Mouse (Mus musculus): ENCODE measurements around the gene Slc25a23. TPM values are rescaled to one million over a fixed set of nuclear protein-coding genes. Genes with fewer than 3 reads are reported as not detected.

The Slc25a23 gene
- polyA plus RNA-seq, 1 experiment from 2014 or later = 12.9 TPM

GRCm38 (mm10) chr17:57099629-57100325, 40.1 kb upstream of the Slc25a23 start:
- Histone ChIP-seq H3K27me3 (ENCODE audit: control insufficient read depth, insufficient read depth, low read length) (no peaks in the 10 kb centered on the region), H3K27ac (ENCODE audit: low read depth, low read length) (no peak overlapping the region), H3K36me3 (ENCODE audit: control insufficient read depth, insufficient read depth, low read length) (no peaks in the 10 kb centered on the region), H3K4me1 (ENCODE audit: control insufficient read depth, insufficient read depth, low read length) (no peaks in the 10 kb centered on the region), H3K4me2 (replicated peaks; ENCODE audit: low read depth, low read length) (no peak overlapping the region), H3K9ac (ENCODE audit: low read depth, low read length) (no peak overlapping the region), H3K9me3 (ENCODE audit: control insufficient read depth, low read length) (no peaks in the 10 kb centered on the region), H3K4me3 (ENCODE audit: low read length) (no peak overlapping the region)
- no peak for ATAC-seq (ENCODE audit: low FRiP score, low TSS enrichment)
- 8% methylated on average over 10 of the region's 10 CpGs for WGBS

- Histone ChIP-seq H3K4me2 (replicated peaks; ENCODE audit: low read depth, low read length) (no peak overlapping the region), H3K9me3 (ENCODE audit: control insufficient read depth, low read length) (no peaks in the 10 kb centered on the region)
- 84% methylated on average over 5 of the region's 5 CpGs for WGBS
Measured at GRCm38 (mm10) chr17:57098321-57098720, 38.7 kb upstream of the Slc25a23 start.

GRCm38 (mm10) chr17:57096623-57096920, 36.9 kb upstream of the Slc25a23 start:
- Histone ChIP-seq H3K27me3 (ENCODE audit: control insufficient read depth, insufficient read depth, low read length) (no peaks in the 10 kb centered on the region), H3K9me3 (ENCODE audit: control insufficient read depth, low read length) (no peaks in the 10 kb centered on the region), H3K9ac (ENCODE audit: low read depth, low read length) (no peak overlapping the region), H3K4me3 (ENCODE audit: low read length) (peak overlapping the region; percentile 14), H3K36me3 (ENCODE audit: control insufficient read depth, insufficient read depth, low read length) (no peaks in the 10 kb centered on the region), H3K27ac (ENCODE audit: low read depth, low read length) (no peak overlapping the region), H3K4me2 (replicated peaks; ENCODE audit: low read depth, low read length) (peak overlapping the region; percentile 36), H3K4me1 (ENCODE audit: control insufficient read depth, insufficient read depth, low read length) (no peaks in the 10 kb centered on the region)
- peak; percentile 83 for ATAC-seq (ENCODE audit: low FRiP score, low TSS enrichment)
- WGBS = 1% methylated on average over 11 of the region's 11 CpGs

More at GRCm38 (mm10) chr17:57098321-57098720, 38.7 kb upstream of the Slc25a23 start:
- no peak overlapping the region for H3K9ac ChIP-seq (ENCODE audit: low read depth, low read length)
- H3K4me3 ChIP-seq (ENCODE audit: low read length) = no peak overlapping the region
- H3K4me1 ChIP-seq (ENCODE audit: control insufficient read depth, insufficient read depth, low read length) = no peaks in the 10 kb centered on the region
- H3K27me3 ChIP-seq (ENCODE audit: control insufficient read depth, insufficient read depth, low read length) = no peaks in the 10 kb centered on the region
- no peak for ATAC-seq (ENCODE audit: low FRiP score, low TSS enrichment)
- no peaks in the 10 kb centered on the region for H3K36me3 ChIP-seq (ENCODE audit: control insufficient read depth, insufficient read depth, low read length)
- no peak overlapping the region for H3K27ac ChIP-seq (ENCODE audit: low read depth, low read length)

GRCm38 (mm10) chr17:57095855-57096622, 36.4 kb upstream of the Slc25a23 start:
- H3K27me3 ChIP-seq (ENCODE audit: control insufficient read depth, insufficient read depth, low read length) = no peaks in the 10 kb centered on the region
- 3% methylated on average over 18 of the region's 19 CpGs for WGBS
- peak; percentile 89 for ATAC-seq (ENCODE audit: low FRiP score, low TSS enrichment)
- H3K27ac ChIP-seq (ENCODE audit: low read depth, low read length) = no peak overlapping the region
- H3K9ac ChIP-seq (ENCODE audit: low read depth, low read length) = no peak overlapping the region; the same call in 1 of the 2 replicates
- H3K4me1 ChIP-seq (ENCODE audit: control insufficient read depth, insufficient read depth, low read length) = no peaks in the 10 kb centered on the region
- H3K9me3 ChIP-seq (ENCODE audit: control insufficient read depth, low read length) = no peaks in the 10 kb centered on the region
- peak overlapping the region; percentile 14 for H3K4me3 ChIP-seq (ENCODE audit: low read length)
- H3K36me3 ChIP-seq (ENCODE audit: control insufficient read depth, insufficient read depth, low read length) = no peaks in the 10 kb centered on the region
- H3K4me2 ChIP-seq (replicated peaks; ENCODE audit: low read depth, low read length) = peak overlapping the region; percentile 36

- H3K4me2 ChIP-seq (replicated peaks; ENCODE audit: low read depth, low read length) = no peak overlapping the region
- no peak overlapping the region for H3K4me3 ChIP-seq (ENCODE audit: low read length)
- no peak for ATAC-seq (ENCODE audit: low FRiP score, low TSS enrichment)
- H3K36me3 ChIP-seq (ENCODE audit: control insufficient read depth, insufficient read depth, low read length) = no peaks in the 10 kb centered on the region
- no peaks in the 10 kb centered on the region for H3K9me3 ChIP-seq (ENCODE audit: control insufficient read depth, low read length)
- no peak overlapping the region for H3K27ac ChIP-seq (ENCODE audit: low read depth, low read length)
- no peaks in the 10 kb centered on the region for H3K27me3 ChIP-seq (ENCODE audit: control insufficient read depth, insufficient read depth, low read length)
- H3K4me1 ChIP-seq (ENCODE audit: control insufficient read depth, insufficient read depth, low read length) = no peaks in the 10 kb centered on the region
- no peak overlapping the region for H3K9ac ChIP-seq (ENCODE audit: low read depth, low read length)
- WGBS = 96% methylated on average over 3 of the region's 3 CpGs
Measured at GRCm38 (mm10) chr17:57094222-57094621, 34.6 kb upstream of the Slc25a23 start.

DNA sequence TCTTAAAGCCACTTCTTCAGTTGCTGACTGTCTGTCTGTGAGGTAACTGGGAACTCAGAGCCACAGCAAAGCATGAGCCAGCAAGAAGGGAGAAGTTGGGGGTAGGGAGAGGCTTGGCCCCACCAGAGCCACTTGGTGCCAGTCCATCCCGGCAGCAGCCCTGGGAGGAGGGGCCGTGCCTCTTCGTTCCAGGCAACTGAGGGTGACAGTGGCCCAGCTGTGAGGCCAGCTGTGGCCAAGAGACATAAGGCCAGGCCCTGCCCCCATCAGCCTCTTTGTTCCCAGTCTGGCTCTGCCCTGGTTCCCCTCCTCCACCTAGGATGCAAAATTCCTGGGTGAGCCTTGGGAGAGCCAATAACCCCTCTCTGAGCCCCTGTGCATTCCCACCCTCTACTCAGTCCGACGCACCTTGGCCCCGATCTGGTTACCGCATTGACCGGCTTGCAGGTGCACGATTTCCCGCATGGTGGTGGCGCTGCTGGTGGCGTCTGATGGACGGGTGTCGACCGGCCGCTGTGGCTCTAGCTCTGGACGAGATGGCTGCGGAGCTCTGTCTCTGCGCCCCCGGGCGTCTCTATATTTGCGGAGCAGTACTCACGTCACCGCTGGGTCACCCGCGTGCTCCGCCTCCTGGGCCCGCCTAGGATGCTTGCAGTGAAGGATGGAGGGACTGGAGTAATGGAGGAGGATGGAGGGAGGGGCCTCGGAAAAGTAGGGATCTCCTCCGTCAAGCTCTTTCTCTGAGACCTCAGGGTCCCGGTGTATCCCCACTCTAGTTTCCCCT, 27.6 kb upstream of the Slc25a23 start, which contains the start of gene Tubb4a:
Tubb4a (minus strand) TSS at position 734 of the 784 bp plus-strand sequence.
- Histone ChIP-seq H3K27me3 (ENCODE audit: control insufficient read depth, insufficient read depth, low read length) (no peaks in the 10 kb centered on the region; the same call in 1 of the 2 replicates), H3K36me3 (ENCODE audit: control insufficient read depth, insufficient read depth, low read length) (no peaks in the 10 kb centered on the region), H3K4me1 (ENCODE audit: control insufficient read depth, insufficient read depth, low read length) (peaks cover 10% of the 10 kb centered on the region), H3K9ac (ENCODE audit: low read depth, low read length) (peak within 1 kb of the TSS; percentile 55; the same call in 1 of the 2 replicates), H3K4me2 (replicated peaks; ENCODE audit: low read depth, low read length) (peak within 1 kb of the TSS; percentile 68), H3K4me3 (ENCODE audit: low read length) (peak within 1 kb of the TSS; percentile 45), H3K9me3 (ENCODE audit: control insufficient read depth, low read length) (no peaks in the 10 kb centered on the region), H3K27ac (ENCODE audit: low read depth, low read length) (no peak within 1 kb of the TSS)
- under 1% methylated on average over 31 of the region's 31 CpGs for WGBS
- peak; percentile 81 for ATAC-seq (ENCODE audit: low FRiP score, low TSS enrichment)

DNA sequence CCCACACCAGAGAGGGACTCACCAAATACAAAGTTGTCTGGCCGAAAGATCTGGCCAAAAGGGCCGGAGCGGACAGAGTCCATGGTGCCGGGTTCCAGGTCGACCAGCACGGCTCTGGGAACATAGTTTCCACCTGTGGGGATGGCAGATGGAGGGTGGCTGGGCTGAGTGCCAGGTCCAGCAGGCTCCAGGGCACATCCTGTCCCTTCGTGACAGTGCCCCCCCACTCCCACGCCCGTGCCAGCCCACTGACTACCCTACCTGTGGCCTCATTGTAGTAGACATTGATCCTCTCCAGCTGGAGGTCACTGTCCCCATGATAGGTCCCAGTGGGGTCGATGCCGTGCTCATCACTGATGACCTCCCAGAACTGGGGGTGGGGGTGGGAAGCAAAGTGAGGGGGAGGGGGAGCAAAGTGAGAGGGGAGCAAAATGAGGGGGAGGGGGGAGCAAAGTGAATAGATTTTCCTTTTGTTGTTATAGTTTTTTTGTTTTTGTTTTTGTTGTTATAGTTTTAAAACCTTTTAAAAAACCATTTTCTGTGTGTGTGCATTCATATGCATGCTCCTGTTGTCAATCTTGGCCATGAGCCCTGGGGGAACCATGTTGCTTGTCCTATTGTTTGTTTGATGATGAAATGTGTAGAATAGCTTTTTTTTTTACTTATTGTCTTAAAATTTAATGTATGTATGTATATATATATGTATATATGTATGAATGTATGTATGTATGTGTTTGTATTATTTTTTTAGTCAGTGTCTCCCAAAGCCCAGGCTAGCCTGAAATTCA, 26.5 kb upstream of the Slc25a23 start:
- Histone ChIP-seq H3K4me2 (replicated peaks; ENCODE audit: low read depth, low read length) (no peak overlapping the region), H3K36me3 (ENCODE audit: control insufficient read depth, insufficient read depth, low read length) (no peaks in the 10 kb centered on the region), H3K27ac (ENCODE audit: low read depth, low read length) (no peak overlapping the region), H3K27me3 (ENCODE audit: control insufficient read depth, insufficient read depth, low read length) (no peaks in the 10 kb centered on the region; the same call in 1 of the 2 replicates), H3K4me3 (ENCODE audit: low read length) (no peak overlapping the region), H3K9ac (ENCODE audit: low read depth, low read length) (no peak overlapping the region), H3K4me1 (ENCODE audit: control insufficient read depth, insufficient read depth, low read length) (peaks cover 10% of the 10 kb centered on the region), H3K9me3 (ENCODE audit: control insufficient read depth, low read length) (no peaks in the 10 kb centered on the region)
- 87% methylated on average over 11 of the region's 11 CpGs for WGBS
- no peak for ATAC-seq (ENCODE audit: low FRiP score, low TSS enrichment)

DNA sequence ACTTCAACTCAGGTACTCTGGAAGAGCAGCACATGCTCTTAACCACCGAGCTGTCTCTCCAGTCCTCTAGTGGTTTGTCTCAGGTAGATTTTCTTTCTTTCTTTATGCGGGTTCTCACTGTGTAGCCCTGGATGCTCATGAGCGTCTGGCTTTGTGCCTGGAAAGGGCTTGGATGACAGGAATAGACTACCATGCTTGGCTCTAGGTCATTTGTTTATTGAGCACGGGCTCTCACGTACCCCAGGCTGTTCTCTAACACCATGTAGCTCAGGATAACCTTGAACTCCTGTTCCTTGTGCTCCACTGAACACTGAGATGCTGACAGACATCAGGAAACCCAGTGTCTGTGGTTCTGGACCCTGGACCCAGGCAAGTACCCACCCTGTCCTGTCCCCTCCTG, 22.8 kb upstream of the Slc25a23 start:
- ATAC-seq (ENCODE audit: low FRiP score, low TSS enrichment) = no peak
- Histone ChIP-seq H3K27ac (ENCODE audit: low read depth, low read length) (no peak overlapping the region), H3K9ac (ENCODE audit: low read depth, low read length) (no peak overlapping the region), H3K4me3 (ENCODE audit: low read length) (no peak overlapping the region), H3K4me1 (ENCODE audit: control insufficient read depth, insufficient read depth, low read length) (peaks cover 8% of the 10 kb centered on the region), H3K27me3 (ENCODE audit: control insufficient read depth, insufficient read depth, low read length) (no peaks in the 10 kb centered on the region), H3K9me3 (ENCODE audit: control insufficient read depth, low read length) (no peaks in the 10 kb centered on the region), H3K36me3 (ENCODE audit: control insufficient read depth, insufficient read depth, low read length) (no peaks in the 10 kb centered on the region), H3K4me2 (replicated peaks; ENCODE audit: low read depth, low read length) (no peak overlapping the region)
- WGBS = 81% methylated on average over 5 of the region's 5 CpGs

All from kidney, embryonic 14.5 days (tissue).